Mouse (Mus musculus) heart, adult 9 months (tissue): ENCODE measurements around the gene Erc2.
A peak's percentile ranks its signal among the peaks of the same experiment; 100 is the strongest.

Source experiments
- DNase-seq, 2 experiments: peaks; one replicate each; pipeline ENCODE4 v3.0.0; 2022; ENCODE audit warnings: low spot score in 2 of 2

Erc2 gene

DNA sequence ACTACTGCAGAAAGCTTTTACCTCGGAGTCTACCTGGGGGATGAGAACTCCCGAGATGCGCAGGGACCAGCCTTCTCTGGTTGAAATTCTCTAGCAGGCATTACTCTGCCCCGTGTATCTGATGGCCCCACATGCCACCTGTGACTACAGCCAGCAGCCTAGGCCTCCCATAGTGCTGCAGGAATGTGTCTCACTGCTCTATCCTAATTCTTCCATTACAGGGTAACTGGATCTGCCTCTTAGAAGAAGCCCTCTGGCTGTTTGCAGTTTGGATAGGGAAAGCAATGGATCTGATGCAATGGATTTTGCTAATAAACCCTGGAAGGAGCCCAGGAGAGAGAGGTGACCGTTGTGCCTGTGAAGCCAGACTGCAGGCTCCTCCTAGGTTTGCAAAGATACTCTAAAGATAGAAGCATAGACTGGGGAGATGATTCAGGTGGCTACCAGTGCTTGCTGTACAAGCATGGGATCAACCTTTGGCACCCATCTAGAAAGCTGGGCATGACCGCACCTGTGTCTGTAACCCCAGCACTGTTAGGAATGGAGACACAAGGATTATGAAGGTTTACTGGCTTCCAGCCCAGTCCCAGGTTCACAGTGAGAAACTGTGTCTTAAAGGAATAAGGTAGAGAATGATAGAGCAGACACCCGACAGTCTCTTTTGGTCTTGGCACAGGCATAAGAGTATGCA lies 821.2 kb downstream of the Erc2 start:
- no peak for DNase-seq

DNA sequence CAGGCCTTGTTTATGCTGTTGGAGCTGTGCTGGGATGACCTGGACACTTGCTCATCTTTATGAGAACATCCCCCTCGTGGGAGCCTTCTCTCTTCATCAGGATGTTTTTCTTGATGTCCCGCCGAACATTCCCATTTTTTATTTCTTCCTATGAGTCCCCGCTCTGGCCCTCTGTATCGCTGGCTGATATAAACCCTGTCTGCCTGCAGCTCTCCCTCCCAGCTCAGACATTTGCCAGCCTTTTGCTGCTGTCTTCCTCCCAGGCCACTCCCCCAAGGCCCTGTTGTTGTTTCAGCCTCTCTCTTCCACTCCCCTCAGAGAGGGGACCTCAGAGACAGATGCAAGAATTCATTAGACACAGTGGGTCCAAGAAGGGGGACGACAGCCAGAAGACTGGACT lies 823.5 kb downstream of the Erc2 start:
- DNase-seq = no peak

DNA sequence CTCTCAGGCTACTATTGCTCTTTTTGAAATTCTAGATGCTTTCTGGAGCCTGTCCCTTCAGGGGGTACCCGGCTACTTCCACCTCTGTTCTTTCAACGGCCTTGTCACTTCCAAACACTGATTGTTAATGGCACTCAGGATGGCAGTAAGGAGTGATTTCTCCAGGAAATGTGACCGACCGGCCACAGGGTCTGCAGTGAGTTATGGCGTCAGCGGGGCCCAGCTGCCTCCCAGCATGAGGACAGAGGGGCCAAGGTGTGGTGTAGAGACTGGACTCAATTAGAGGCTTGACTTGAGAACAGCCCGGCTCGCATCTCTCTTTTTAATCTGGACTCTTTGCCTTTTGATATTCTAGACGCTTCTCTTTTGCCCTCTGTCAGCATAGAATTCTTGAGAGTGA lies 829.5 kb downstream of the Erc2 start:
- no peak for DNase-seq

DNA sequence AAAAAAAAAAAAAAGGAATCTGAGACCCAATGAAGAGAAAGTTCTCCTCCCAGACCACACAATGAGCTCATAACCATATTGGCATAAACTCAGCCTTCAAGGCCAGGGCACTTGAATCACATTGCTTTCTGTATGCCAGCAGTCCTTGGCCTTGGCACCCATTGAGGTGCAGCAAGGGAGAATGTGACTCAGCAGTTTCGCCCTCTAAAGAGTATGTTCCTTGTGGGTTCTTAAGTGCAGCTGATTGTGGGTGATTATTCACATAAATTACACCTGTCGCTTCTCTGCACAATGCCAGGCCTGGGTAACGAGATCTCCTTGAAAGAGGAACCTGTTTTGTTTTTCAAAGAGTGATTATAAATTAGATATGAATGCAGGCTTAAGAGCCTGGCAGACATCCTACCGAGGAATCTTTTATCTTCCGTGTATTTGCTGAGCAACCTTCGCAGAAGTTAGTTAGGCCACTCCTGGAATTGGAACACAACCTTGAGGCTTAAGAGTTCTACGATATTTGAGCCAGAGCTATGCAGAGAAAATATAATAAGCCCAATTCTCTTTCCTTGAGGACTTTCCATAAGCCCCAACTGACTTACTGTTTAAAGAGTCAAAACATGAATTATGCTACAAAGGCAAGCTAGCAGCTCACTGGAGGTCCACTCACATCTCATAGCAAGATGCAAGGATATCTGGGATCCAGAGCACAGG lies 834.3 kb downstream of the Erc2 start:
- DNase-seq = peak; percentile 12 to 52

DNA sequence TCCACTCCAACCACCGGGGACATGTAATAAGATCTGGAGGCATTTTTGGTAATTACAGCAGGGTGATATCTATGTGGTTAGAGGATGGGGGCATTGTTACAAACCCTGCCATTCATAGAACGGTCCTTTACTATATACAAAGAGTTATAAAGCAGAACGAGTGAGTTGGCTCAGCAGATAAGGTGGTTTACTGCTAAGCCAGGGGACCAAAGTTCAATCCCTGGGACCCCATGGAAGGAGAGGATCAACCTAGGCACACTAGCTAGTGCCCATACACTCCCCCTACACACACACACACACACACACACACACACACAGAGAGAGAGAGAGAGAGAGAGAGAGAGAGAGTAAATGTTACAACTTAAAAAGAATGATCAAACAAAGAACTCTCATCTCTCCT lies 835.2 kb downstream of the Erc2 start:
- DNase-seq = no peak

DNA sequence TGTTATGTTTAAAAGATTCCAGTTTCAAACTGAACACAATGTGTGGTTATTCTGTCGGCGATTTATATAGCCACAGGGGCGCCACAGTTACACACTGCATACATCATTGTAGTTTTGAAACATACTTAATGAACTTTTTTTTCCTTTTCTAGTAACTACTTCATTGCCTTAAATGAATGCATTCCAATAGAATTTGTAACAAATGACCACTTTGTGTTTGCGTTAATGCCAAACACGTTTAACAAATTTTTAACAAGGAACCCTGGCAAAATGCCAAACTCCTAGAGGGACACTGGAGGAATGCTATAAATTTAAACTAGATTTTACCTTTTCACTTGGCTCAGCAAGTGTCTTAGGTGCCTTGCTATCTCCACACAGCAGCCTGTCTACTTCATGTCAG lies 845.7 kb downstream of the Erc2 start:
- no peak for DNase-seq

DNA sequence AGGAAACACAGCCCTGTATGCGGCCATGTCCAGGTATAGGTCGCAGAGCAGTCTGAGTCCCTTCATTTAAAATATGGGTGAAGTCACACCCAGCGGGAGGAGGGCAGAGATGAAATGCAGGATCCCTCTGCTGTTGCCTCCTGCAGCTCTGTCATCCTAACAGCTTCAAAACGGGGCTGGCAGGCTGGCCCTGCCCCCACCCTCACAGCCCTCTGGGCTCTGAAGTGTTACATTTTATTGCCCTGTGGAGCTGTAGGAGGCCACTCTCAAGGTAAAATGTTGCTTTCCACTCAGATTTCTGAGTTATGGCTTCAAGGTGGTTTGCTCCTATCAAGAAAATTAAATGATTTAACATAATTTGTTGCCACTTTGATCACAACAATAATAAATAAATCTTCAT lies 847.5 kb downstream of the Erc2 start:
- no peak for DNase-seq

DNA sequence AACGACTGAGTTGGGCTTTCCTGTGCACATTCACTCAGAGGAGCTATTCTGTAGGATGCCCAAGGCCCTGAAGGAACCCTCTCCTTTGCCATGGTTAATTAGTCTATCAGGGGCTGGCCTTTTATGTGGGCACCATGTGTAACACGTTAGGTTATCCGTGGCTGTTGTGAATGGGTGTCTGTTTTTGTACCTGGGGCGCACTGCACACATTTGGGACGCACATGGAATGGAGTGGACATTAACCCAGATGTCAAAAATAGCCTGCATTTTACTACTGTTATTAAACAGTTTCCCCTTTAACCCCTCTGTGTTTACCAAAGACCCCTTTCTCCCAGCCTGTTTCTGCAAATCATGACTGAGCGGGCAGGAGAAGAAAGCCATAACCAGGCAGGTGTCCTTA lies 848.0 kb downstream of the Erc2 start:
- DNase-seq = no peak

DNA sequence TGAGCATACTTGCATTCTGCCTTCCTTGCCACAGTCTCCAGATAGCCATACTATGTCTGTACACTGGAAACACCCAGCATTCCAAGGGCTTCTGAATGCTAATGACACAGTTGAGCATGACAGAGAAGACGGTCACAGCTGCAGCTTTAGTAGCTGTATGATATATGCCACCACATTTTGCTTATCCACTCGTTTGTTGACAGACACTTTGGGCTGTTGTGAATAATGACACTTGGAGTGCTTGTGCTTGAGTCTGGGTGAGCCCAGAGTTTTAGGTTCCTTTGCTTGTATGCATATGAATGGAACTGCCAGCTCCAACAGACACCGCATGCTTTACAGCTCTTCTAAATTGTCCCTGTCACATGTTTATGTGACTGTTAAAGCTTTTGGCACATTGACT lies 852.8 kb downstream of the Erc2 start:
- no peak for DNase-seq

DNA sequence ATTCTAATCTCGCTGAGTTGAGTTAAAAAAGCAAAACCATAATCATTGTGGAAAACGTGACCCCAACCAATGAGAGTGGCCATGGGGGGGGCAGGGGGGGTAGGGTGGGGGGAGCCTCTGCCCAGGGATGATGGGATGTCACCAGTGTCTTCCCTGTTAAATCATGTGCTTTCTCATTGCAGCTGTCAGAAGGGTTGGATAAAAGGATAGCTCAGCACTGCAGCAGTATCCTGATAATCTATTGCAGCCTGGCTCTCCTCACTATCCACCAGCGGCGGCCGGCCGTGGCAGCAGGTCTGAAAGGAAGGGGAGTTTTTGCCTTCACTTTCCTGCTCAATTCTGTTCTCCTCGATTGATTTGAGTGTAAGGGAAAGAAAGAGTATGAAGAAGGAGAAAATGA lies 853.2 kb downstream of the Erc2 start:
- DNase-seq = no peak

DNA sequence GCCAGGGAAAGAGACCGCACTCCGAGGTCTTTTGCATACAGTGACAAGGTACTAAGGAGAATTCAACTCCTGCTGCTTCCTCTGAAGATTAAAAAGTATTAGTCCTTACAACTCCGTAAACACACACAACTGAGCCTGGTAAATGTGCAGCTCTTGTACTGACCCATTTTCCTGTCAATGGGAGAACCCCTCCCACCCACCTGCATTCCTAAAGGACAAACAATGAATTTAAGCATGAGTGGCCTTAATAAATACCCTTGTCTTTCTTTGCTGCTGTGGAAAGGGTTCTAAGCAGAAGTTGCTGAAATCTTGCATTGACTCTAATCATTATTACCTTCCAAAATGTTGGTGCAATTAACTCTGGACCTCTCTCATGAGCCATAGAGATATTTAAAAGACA lies 854.5 kb downstream of the Erc2 start:
- DNase-seq = no peak

DNA sequence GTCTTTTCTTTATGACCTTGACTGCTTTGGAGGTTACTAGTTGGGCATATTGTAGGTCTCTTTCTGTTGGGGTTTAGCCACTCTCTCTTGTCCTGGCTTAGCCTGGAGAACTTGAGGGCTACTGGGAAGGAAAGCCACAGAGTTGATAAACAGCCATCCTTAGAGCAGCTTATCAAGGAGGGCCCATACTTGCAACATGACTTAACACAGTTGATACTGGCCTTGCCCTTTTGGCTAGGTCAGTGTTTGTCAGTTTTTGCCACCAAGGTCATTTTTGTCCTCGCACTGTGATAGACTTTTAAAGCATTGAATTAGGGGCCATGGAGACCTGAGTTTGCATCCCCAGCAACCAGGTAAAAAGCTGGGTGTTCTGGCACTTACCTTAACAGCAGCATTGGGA lies 858.6 kb downstream of the Erc2 start:
- DNase-seq = no peak

DNA sequence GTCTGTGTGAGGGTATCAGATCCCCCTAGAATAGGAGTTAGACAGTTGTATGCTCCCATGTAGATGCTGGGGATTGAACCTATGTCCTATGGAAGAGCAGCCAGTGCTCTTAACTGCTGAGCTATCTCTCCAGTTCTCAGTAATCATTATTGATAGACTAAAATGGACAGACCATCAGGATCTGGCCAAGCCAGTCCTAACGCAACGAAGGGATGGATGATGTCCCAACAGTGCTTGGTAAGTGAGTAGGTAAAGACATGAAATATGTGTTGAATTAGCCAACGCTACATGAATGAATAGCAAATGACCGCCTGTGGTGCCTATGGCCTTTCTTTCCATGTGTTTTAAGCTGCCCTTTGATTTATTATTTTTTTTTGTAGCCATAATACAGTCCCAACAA lies 871.6 kb downstream of the Erc2 start:
- DNase-seq = no peak

DNA sequence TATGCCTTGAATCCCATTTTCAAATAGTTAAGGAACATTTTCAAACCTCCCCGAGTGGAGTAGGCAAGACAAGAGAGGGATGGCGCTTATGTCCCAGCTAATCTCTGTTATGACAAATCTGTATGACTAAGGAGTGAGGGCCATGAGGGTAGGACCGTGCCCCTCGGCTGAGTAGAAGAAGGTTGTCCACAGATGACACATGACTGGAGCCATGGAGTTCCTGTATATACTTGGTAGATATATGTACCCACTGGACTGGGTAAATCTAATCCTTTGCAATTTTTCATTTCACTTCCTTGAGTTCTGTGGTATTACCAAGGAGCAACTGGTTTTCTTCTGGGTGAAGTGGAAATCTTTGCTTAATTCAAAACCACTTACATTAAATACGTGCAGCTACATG lies 872.0 kb downstream of the Erc2 start:
- no peak for DNase-seq

DNA sequence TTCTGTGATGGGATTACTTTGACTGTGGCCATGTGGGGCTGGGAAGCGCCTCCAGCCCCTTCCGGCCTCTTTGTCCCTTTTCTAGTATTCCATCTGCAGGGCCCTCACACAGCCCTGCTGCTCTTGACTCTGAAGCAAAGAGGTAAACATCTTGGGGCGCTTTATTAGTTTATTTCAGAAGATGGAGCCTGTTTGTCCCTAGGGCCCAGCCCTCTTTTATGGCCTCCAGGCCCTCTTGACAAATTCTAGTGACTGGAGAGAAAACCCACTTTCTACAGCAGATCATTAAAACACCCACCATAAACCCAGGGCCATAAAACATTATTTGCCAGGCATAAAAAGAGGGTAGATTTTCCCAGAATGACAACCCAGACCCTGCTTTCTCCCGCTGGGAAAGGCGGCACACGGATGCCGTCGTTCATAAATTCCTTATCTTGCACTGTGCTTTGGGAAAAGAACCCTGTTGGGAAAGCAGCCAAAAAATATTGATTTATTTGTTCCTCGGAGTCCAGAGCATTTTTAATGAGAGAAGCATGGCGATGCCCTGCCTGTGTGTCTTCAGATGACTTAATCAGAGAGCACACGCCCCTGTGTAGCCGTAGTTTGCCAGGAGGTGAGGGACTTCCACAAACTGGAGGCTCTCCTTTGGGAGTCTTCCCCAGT lies 879.1 kb downstream of the Erc2 start:
- DNase-seq = no peak

DNA sequence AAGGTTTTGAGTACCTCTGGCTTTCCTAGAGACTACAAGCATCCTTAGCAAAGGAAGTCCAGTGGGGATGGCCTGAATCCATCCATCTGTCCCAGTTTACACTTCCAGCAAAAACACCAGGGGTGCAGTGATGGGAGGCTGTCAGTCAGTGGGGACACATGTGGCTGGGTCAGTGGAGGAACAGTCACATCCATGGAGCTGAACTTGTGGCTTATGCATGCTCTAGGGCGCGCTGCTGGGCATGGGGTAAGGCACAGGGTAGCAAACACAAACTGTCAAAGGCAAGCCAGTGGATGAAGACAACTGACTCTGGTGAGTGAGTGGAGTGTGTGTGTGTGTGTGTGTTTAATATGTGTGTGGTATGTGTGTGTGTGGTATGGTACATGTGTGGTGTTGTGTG lies 881.0 kb downstream of the Erc2 start:
- DNase-seq = no peak

DNA sequence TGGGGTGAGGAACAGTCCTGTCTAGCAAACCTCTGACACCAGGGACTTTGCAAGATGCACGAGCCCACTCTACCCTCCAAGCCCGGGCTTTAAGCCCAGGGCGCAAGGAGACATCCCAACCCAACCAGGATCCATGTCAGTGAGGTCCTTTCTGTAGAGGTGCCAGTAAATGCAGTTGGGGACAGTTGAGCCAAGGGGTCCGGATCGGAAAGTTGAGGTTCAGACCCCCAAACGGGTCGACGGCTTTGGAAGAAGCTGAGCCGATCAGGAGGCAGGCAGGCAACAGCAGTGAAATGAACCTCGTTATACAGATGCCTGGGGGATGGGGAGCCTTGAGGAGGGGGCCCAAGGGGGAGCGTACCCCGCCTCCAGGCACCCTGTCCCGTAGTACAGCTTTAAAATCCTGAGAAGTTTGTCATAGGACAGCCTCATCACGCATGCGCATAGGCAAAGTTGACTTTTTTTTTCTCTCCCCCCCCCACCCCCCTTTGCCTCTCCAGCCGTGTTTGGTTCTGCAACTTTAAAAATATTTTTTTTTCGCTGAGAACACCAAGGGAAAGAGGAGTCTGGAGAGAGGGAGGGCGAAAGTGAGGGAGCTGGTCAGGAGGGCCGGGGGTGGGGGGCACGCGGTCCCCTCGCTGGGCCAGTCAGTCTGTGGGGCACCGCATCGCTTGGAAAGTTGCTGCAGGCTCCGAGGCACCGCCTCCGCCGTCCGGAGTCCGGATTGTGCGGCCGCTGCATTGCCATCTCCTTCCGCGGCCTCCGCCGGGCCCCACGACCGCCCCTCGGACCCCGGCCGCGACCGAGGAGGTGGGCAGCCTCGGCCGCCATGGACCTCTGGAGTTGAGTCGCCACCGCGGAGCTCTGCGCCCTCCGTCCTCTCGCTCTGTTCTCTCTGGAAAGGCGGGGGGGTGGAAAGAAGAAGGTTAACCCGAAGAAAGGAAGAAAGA lies 882.1 kb downstream of the Erc2 start, which contains the start of gene Wnt5a:
TSS of gene Wnt5a (plus strand) at position 650 of the 950 bp plus-strand sequence.
- peak; percentile 24 to 30 for DNase-seq

DNA sequence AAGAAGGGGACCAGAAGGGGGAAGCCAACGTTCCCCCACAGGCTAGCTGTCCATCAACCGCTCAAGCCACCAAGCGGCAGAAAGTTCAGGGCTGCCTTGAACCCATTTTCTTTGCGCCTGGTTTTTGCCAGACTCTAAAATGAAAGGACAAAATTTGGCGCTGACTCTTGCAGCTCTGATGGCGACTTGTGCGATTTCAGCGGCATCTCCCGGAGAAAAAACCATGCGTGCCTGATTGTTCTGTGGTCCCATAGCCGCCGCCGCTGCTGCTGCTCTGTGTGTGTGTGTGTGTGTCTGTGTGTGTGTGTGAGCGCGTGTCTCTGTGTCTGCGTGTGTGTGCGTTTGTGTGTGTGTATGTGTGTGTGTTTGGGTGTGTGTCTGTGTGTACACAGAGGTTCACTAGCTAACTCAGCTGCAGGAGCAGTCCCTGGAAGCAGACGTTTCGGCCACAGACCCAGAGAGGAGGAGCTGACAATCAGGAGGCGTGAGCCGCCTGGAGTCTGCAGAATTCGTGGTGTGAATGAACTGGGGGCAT lies 882.9 kb downstream of the Erc2 start:
- peak in 1 of 2 experiments; percentile 34 for DNase-seq

DNA sequence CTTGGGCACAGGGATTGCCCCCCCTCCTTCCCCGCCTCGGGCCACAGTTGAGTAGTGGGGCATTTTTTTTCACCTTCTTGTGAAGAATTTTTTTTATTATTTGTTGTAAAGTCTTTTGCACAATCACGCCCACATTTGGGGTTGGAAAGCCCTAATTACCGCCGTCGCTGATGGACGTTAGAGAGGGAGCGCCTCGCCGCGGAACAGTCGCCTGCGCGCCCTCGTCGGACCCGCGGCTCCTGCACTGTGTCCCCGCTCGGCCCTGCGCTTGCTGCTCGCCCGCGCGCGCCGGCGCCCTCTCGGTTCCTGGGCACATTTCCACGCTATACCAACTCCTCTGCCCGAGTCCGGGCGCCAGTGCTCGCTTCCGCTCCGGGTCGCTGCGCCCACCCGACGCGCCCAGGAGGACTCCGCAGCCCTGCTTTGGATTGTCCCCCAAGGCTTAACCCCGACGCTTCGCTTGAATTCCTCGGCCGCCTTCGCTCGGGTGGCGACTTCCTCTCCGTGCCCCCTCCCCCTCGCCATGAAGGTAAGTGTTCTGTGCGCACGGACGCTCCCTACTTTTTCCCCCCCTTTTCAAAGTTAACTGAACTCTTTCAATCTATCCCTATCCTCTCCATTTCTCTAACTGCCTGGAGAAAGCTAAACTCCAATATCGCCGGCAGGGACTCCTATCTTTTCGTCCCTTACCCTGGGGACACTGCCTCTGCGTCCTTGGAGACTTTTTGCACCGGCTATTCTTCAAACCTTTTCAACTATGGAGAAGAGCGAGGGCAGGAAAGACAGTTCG lies 883.6 kb downstream of the Erc2 start:
- DNase-seq = peak in 1 of 2 experiments; percentile 27

DNA sequence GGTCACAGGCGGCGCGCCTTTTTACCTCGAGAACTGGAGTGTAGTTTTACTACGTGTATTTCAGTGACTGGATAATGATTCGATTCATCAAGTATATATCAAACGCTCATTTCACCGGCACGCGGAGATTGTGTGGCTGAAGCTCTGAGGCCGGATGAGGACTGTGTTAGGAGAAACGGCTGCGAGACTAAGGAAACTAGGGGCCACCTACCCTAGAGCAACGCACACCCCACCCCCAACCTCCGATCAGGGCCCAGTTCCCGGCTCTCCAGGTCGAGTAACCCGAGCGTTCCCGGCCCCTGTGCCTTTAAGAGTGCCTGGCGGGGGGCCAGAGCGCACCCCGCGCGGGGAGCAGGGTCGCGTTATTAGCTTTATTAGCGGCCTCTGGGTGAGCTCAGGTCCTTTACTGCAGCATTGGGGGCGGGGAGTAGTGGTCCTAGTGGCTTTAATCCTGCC lies 884.2 kb downstream of the Erc2 start:
- DNase-seq = peak; percentile 28 to 60

DNA sequence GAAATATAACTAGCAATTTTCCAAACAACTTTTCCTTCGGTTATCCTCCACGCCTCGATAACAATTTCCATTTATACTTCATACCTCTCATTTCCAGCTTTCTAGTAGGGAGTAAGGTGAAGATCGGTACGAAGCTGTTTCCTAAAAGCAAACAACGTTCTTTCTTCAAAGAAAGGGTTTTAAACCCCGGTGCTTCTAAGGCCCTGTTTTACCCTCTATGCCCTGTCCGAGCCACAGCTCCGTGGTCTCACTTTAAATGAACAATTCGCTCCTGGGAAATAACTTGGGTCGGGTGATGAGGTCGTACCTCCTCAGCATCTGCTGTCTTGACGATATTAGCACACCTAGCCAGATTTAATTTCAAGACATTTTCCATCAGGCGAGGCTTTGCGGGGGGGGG lies 884.8 kb downstream of the Erc2 start:
- DNase-seq = no peak
